Mouse (Mus musculus) olfactory bulb, adult 2 months (tissue): Measurements from ENCODE around the gene Gm11027. TPM values are rescaled to one million over a fixed set of nuclear protein-coding genes. Genes with fewer than 3 reads are reported as not detected.
"Not testable (repeated sequence)": the region's sequence is repeated elsewhere in the genome, so short reads cannot be mapped to it uniquely, and the experiment has no call there.

Source experiments
- H3K27ac ChIP-seq: fragments of 200-500 bp; 2 replicates; pipeline ENCODE4 v1.5.1; 2012; ENCODE audit warnings: low read depth, low read length; ENCODE audit not compliant: insufficient read depth
- H3K4me1 ChIP-seq: fragments of 200-500 bp; 2 replicates; pipeline ENCODE4 v1.6.1; 2012; ENCODE audit warnings: low read length; ENCODE audit not compliant: control insufficient read depth, insufficient read depth
- H3K4me3 ChIP-seq: fragments of 200-500 bp; 2 replicates; pipeline ENCODE4 v1.5.1; 2012; ENCODE audit warnings: mild to moderate bottlenecking, low read depth, low read length, moderate library complexity; ENCODE audit not compliant: insufficient read depth
- CTCF ChIP-seq: fragments of 200-500 bp; IDR thresholded peaks from 2 replicates; pipeline ENCODE4 v1.5.1; 2012; ENCODE audit warnings: low read depth, mild to moderate bottlenecking, low read length, moderate library complexity; ENCODE audit not compliant: insufficient read depth
- POLR2A ChIP-seq: fragments of 200-500 bp; IDR thresholded peaks from 2 replicates; pipeline ENCODE4 v1.6.1; 2012; ENCODE audit warnings: mild to moderate bottlenecking, low read depth, low read length, moderate library complexity; ENCODE audit not compliant: insufficient read depth
- WGBS: fragments of 180-500 bp; shearing (Covaris S2); methylation state at CpG from one replicate; pipeline ENCODE4 v1.1.7; 2018; 5-methylcytosine and 5-hydroxymethylcytosine counted together
- polyA plus RNA-seq: library from polyadenylated mRNA; stranded (reverse); fragments of >200 nt; gene quantifications from 2 replicates; pipeline ENCODE4 v1.2.4, GENCODE M21; 2012; ENCODE audit warnings: low replicate concordance; ENCODE audit not compliant: missing spikeins, insufficient read depth, insufficient read length

The Gm11027 gene
- polyA plus RNA-seq, result not detected in 2 replicates

DNA sequence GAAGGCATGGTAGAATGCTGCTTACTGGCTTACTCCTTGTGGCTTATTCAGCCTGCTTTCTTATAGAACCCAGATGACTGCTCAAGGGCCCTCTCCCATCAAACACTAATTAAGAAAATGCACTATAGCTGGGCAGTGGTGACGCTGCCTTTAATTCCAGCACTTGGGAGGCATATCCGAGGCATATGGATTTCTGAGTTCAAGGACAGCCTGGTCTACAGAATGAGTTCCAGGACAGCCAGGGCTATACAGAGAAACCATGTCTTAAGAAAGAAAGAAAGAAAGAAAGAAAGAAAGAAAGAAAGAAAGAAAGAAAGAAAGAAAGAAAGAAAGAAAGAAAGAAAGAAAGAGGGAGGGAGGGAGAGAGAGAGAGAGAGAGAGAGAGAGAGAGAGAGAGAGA is at the start of gene Gm11027:
Gm11027 (plus strand) TSS at position 301 of the 400 bp plus-strand sequence.
- not testable (repeated sequence) for H3K4me3 ChIP-seq, H3K27ac ChIP-seq, H3K4me1 ChIP-seq
- WGBS, result 73% methylated on average over 2 of the region's 2 CpGs

DNA sequence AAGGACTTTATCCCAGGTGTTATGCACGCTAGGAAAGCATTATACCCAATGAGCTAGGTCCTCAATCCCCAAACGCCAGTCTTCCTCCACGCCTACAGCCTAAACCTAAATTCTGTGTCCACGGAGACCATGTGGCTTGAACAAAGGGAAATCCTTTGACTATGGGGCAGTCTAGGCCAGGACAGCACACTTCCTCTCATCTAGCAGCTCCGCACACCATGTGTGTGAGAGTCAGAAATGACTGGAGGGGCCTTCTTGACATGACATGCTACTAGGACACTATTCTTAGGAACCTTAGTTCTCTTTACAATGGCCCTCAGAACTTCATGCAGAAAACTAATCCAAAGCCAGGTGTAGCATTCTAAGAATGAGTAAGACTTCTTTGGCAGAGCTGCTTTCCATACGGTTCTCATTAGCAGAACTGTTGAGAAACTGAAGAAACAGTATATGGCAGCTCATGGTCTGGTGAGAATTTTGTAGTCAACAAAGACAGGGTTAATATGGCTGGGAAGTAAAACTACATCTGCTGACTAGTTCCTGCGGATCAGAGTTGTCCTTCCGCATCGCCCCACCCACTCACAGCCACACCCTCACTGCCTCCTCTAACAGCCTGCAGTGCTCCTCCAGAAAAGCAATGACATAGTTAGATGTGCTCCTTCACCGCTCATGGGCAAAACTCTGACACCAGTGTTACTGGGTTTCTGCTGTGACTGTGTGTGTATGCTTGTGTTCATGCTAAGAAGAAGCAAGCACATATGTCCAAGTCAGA is 48.7 kb upstream of the Gm11027 start:
- Histone ChIP-seq H3K4me3 (no peak overlapping the region), H3K4me1 (peaks cover 4% of the 10 kb centered on the region; the same call in 1 of the 2 replicates), H3K27ac (no peak overlapping the region)
- TF ChIP-seq POLR2A (no peak), CTCF (no peak)
- 83% methylated on average over 10 of the region's 10 CpGs for WGBS

DNA sequence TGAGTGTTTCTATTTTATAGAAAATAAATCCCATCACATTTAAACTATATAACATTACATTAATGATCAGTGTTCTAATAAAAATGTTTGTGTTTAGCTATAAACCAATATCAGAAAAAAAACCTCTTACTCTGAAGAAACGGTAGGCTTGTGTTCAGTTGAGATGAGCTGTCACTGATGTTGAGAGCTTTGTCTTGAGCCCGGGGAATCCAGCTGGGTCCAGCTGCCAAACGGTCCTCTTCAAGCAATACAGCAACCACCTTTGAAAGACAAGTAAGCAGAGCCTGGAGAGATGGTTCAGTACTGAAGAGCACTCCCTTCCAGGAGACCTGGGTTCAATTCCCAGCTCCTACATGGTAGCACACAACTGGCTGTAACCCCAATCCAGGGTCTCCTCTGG is 45.7 kb upstream of the Gm11027 start:
- no peak for TF ChIP-seq POLR2A
- TF ChIP-seq CTCF, result no peak
- H3K27ac ChIP-seq, result no peak overlapping the region
- 70% methylated on average over 3 of the region's 3 CpGs for WGBS

DNA sequence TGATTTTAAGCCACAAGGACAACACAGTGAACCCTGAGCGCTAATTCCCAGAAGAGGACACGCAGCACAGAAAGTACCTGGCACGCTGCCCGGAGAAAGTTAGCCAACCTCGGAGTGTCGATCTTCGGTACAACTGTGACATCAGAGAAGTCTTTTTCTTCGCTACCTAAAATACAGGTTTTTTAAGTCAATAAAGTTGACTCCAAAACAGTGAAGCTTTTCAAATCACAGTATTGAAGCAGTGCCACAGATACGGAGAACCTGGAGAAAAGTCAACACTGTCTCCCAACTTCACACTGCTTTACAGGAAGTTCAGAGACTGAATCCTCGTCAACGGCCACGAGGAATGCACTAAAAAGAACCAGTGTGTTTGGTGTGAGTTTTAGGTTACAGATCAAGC is 43.6 kb upstream of the Gm11027 start:
- WGBS, result 55% methylated on average over 12 of the region's 12 CpGs
- H3K27ac ChIP-seq, result 0 out of 2 replicates have a peak overlapping the region, but pooled peaks have one; percentile 38

More for the DNA sequence above, 45.7 kb upstream of the Gm11027 start:
- H3K4me1 ChIP-seq, result peaks cover 7% of the 10 kb centered on the region; the same call in 1 of the 2 replicates
- no peak overlapping the region for H3K4me3 ChIP-seq

DNA sequence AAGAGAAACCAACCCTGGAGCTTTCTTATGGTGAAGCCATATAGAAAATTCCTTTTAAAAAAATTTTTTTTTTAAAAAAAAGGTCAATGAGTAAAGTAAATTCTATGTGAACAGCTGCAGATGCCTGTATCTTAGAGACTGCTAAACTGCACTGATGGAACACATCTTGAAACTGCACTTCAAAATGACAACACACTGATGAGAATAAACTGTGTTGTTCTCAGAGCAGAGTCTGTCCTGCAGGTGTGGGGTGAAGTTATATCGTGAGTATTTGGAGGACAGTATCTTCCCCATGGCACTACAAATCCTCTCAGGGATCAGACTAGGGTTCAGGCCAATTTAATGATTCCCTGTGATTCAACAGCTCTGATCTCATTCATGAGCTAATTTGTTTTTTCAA is 43.1 kb upstream of the Gm11027 start:
- WGBS, result 66% methylated on average over 1 of the region's 1 CpGs
- no peak for TF ChIP-seq CTCF
- TF ChIP-seq POLR2A, result no peak
- H3K4me1 ChIP-seq, result peaks cover 9% of the 10 kb centered on the region; the same call in 1 of the 2 replicates
- H3K4me3 ChIP-seq, result no peak overlapping the region
- H3K27ac ChIP-seq, result no peak overlapping the region

More for the DNA sequence above, 43.6 kb upstream of the Gm11027 start:
- no peak overlapping the region for H3K4me3 ChIP-seq
- H3K4me1 ChIP-seq, result peaks cover 8% of the 10 kb centered on the region; the same call in 1 of the 2 replicates
- TF ChIP-seq POLR2A, result no peak

DNA sequence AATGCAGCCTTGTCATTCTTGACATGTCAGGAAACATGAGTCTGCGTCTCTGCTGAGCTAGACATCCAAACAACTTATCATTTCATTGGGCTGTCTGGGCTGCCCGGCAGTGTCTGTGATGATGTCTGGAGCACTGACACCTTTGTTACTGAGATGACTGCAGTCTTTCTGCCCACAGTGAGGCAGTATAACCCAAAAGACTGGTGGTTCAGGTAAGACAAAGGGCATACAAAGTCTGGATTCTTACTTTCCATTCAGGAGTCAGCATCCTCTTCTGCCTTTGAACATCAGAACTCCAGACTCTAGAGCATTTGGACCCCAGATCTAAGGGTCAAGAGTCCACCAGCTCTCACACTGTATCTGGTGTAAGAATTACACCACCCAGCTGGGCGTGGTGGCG is 39.8 kb upstream of the Gm11027 start:
- Histone ChIP-seq H3K27ac (peak overlapping the region; percentile 47; the same call in 1 of the 2 replicates), H3K4me1 (peaks cover 7% of the 10 kb centered on the region; the same call in 1 of the 2 replicates), H3K4me3 (no peak overlapping the region)
- no peak for TF ChIP-seq POLR2A
- TF ChIP-seq CTCF, result no peak
- 72% methylated on average over 4 of the region's 4 CpGs for WGBS

DNA sequence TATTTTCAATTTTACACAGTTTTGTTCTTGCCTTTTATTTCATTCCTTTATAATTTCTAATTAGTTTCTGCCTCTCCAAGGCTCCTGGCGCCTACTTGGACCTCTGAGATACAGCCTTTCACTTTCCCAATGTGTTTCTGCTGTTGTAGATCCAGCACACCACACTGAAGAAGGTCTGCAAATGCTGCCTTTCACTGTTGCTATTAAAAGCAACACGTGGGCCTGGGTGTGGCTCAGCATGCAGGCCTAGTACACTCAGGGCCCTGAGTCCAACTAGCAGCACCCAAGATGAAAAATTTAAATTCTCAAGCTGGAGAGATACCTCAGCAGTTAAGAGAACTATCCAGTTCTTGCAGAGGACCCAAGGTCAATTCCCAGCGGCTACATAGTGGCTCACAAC is 38.5 kb upstream of the Gm11027 start:
- Histone ChIP-seq H3K27ac (peak overlapping the region; percentile 33; the same call in 1 of the 2 replicates), H3K4me3 (no peak overlapping the region), H3K4me1 (peaks cover 4% of the 10 kb centered on the region; the same call in 1 of the 2 replicates)
- TF ChIP-seq POLR2A (no peak), CTCF (no peak)
- 81% methylated on average over 3 of the region's 3 CpGs for WGBS

DNA sequence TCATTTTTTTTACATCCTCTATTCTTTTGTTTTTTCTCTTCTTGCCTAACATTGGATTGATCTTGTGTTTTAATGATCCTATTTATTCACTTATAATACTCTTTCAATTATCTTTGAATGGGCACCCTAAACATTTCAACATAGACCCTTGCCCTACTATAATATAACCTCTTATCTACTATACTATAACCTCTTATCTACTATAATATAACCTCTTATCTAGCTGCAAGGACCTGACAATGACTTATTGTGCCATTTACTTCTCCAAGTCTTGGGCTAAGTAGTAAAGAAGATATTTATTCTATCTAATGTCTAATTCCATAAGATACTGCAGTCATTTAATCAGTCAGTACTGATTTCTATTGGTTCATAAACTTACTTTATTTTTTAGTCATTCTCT is 36.8 kb upstream of the Gm11027 start:
- H3K4me1 ChIP-seq, result peaks cover 4% of the 10 kb centered on the region; the same call in 1 of the 2 replicates

DNA sequence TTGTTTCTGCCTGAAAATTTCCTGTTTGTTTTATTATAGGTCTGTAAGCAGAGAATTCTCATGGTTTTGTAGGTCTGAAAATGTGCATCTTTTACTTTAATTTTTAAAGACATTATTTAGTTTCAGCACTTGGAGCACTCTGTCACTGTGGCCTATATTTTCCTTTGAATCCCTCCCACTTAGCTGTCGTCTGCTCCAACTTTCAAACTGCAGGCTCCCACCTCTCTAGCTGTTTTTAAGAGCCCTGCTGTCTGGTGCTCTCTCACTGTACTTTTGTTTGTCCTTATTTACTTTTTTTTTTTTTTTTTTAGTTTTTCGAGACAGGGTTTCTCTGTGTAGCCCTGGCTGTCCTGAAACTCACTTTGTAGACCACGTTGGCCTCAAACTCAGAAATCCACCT is 36.4 kb upstream of the Gm11027 start:
- Histone ChIP-seq H3K4me1 (peaks cover 4% of the 10 kb centered on the region; the same call in 1 of the 2 replicates), H3K27ac (peak overlapping the region; percentile 46), H3K4me3 (no peak overlapping the region)
- TF ChIP-seq CTCF (no peak), POLR2A (no peak)
- WGBS, result 37% methylated on average over 3 of the region's 3 CpGs

More for the DNA sequence above, 36.8 kb upstream of the Gm11027 start:
- H3K4me3 ChIP-seq, result no peak overlapping the region
- H3K27ac ChIP-seq, result no peak overlapping the region
- TF ChIP-seq POLR2A, result no peak
- TF ChIP-seq CTCF, result no peak

DNA sequence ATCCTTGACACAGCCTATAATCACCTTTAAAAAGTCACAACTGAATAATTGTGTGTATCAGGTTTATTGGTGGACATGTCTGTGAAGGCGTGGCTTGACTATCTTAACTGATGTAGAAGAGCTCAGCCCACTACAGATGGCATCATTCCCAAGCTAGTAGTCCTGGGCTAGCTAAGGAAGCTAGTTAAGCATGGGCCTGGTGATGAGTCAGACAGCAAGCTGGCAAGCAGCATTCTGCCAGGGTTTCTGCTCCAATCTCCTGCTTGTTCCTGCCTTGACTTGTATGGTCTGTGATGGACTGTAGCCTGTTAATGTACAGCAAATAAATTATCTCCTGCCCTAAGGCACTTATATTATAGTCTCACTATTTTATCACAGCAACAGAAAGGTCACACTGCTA is 30.6 kb upstream of the Gm11027 start:
- TF ChIP-seq CTCF, result no peak
- TF ChIP-seq POLR2A, result no peak
- Histone ChIP-seq H3K27ac (no peak overlapping the region), H3K4me3 (no peak overlapping the region), H3K4me1 (no peaks in the 10 kb centered on the region)
- 73% methylated on average over 1 of the region's 1 CpGs for WGBS
